Mouse (Mus musculus) liver, postnatal 0 days (tissue): ENCODE results near the gene Hoxa6. TPM values are rescaled to one million over a fixed set of nuclear protein-coding genes. Genes with fewer than 3 reads are reported as not detected.

Experiments used
- ATAC-seq: fragments of 200-750 bp; cut with Nextera tagmentation; 2 replicates; pipeline ENCODE4 v1.8.0; 2017; ENCODE audit warnings: mild to moderate bottlenecking, moderate library complexity
- DNase-seq: peaks from one replicate; pipeline ENCODE4 v3.0.0-alpha.2; 2016
- H3K27ac ChIP-seq: fragments of 300-500 bp; sonication (generic); 2 replicates; pipeline ENCODE4 v1.5.1; 2014; ENCODE audit warnings: antibody characterized with exemption, moderate library complexity, mild to moderate bottlenecking, low read depth
- H3K27me3 ChIP-seq: fragments of 300-500 bp; sonication (generic); 2 replicates; pipeline ENCODE4 v1.6.1; 2014; ENCODE audit warnings: low read length, control low read depth, mixed read lengths; ENCODE audit not compliant: insufficient read depth
- H3K36me3 ChIP-seq: fragments of 300-500 bp; sonication (generic); replicated peaks from 2 replicates; pipeline ENCODE4 v1.6.1; 2014; ENCODE audit warnings: mild to moderate bottlenecking, control low read depth, low read length, moderate library complexity, mixed read lengths; ENCODE audit not compliant: insufficient read depth
- H3K4me1 ChIP-seq: fragments of 300-500 bp; sonication (generic); 2 replicates; pipeline ENCODE4 v1.6.1; 2014; ENCODE audit warnings: antibody characterized with exemption, mild to moderate bottlenecking, control low read depth; ENCODE audit not compliant: insufficient read depth
- H3K4me2 ChIP-seq: fragments of 300-500 bp; sonication (generic); 2 replicates; pipeline ENCODE4 v1.6.1; 2014; ENCODE audit warnings: low read depth, mild to moderate bottlenecking, low read length, moderate library complexity, mixed read lengths
- H3K4me3 ChIP-seq: fragments of 300-500 bp; sonication (generic); 2 replicates; pipeline ENCODE4 v1.5.1; 2014; ENCODE audit warnings: low read depth, low read length
- H3K9ac ChIP-seq: fragments of 300-500 bp; sonication (generic); replicated peaks from 2 replicates; pipeline ENCODE4 v1.6.1; 2014; ENCODE audit warnings: mild to moderate bottlenecking, moderate library complexity
- H3K9me3 ChIP-seq: fragments of 300-500 bp; sonication (generic); 2 replicates; pipeline ENCODE4 v1.6.1; 2016; ENCODE audit warnings: mild to moderate bottlenecking, control low read depth, low read length, mixed read lengths
- CTCF ChIP-seq: sonication (generic); IDR thresholded peaks from 2 replicates; pipeline ENCODE4 v1.5.1; 2016; ENCODE audit warnings: antibody characterized with exemption, low read depth
- EP300 ChIP-seq: IDR thresholded peaks from 2 replicates; pipeline ENCODE4 v1.6.1; 2016; ENCODE audit warnings: antibody characterized with exemption, low read depth, mild to moderate bottlenecking
- WGBS: fragments of 180-500 bp; shearing (Covaris S2); extraction: QIAGEN DNeasy Blood & Tissue Kit; methylation state at CpG from one replicate; pipeline ENCODE4 v1.1.7; 2014; ENCODE audit not compliant: insufficient replicate concordance; 5-methylcytosine and 5-hydroxymethylcytosine counted together
- polyA plus RNA-seq: library from polyadenylated mRNA; unstranded; fragments of >200 nt; fragmentation: Nextera tagmentation; extraction: Ambion mirVana; gene quantifications from 2 replicates; pipeline ENCODE4 v1.2.1, GENCODE M21; 2015

The Hoxa6 gene
- polyA plus RNA-seq, 1 experiment from 2014 or later, result not detected

- peaks cover 100% of the 10 kb centered on the region for H3K27me3 ChIP-seq
- no peak for DNase-seq
- H3K27ac ChIP-seq, result no peak overlapping the region
- TF ChIP-seq EP300, result no peak
- WGBS, result 55% methylated on average over 9 of the region's 9 CpGs
- no peak overlapping the region for H3K4me3 ChIP-seq
- H3K9ac ChIP-seq, result no peak overlapping the region
- no peak for ATAC-seq
- peaks cover 13% of the 10 kb centered on the region for H3K4me1 ChIP-seq
- no peaks in the 10 kb centered on the region for H3K9me3 ChIP-seq
- no peaks in the 10 kb centered on the region for H3K36me3 ChIP-seq
- H3K4me2 ChIP-seq, result no peak overlapping the region
These were observed 10.9 kb upstream of the Hoxa6 start for GRCm38 (mm10) chr6:52219234-52219942.

- no peak overlapping the region for H3K4me3 ChIP-seq
- H3K27ac ChIP-seq, result no peak overlapping the region
- WGBS, result 29% methylated on average over 14 of the region's 14 CpGs
- no peak overlapping the region for H3K4me2 ChIP-seq
- no peak for TF ChIP-seq EP300
- no peak for TF ChIP-seq CTCF
- H3K9ac ChIP-seq, result no peak overlapping the region
- H3K36me3 ChIP-seq, result no peaks in the 10 kb centered on the region
- peaks cover 100% of the 10 kb centered on the region for H3K27me3 ChIP-seq
- DNase-seq, result no peak
- peaks cover 13% of the 10 kb centered on the region for H3K4me1 ChIP-seq
- no peak for ATAC-seq
- H3K9me3 ChIP-seq, result no peaks in the 10 kb centered on the region
These were observed 10.2 kb upstream of the Hoxa6 start for GRCm38 (mm10) chr6:52218643-52219215.

GRCm38 (mm10) chr6:52217895-52218642 is 9.5 kb upstream of the Hoxa6 start:
- DNase-seq, result no peak
- Histone ChIP-seq H3K9ac (no peak overlapping the region), H3K4me2 (peak overlapping the region; percentile 43; the same call in 1 of the 2 replicates), H3K9me3 (no peaks in the 10 kb centered on the region), H3K4me1 (peaks cover 13% of the 10 kb centered on the region), H3K4me3 (no peak overlapping the region), H3K27ac (no peak overlapping the region), H3K27me3 (peaks cover 100% of the 10 kb centered on the region), H3K36me3 (no peaks in the 10 kb centered on the region)
- no peak for TF ChIP-seq EP300
- TF ChIP-seq CTCF, result no peak
- 12% methylated on average over 23 of the region's 23 CpGs for WGBS
- no peak for ATAC-seq

GRCm38 (mm10) chr6:52217459-52217768 is 8.9 kb upstream of the Hoxa6 start:
- Histone ChIP-seq H3K9ac (no peak overlapping the region), H3K27me3 (peaks cover 100% of the 10 kb centered on the region), H3K27ac (no peak overlapping the region), H3K4me3 (peak overlapping the region; percentile 28), H3K9me3 (no peaks in the 10 kb centered on the region), H3K4me2 (peak overlapping the region; percentile 43), H3K36me3 (no peaks in the 10 kb centered on the region), H3K4me1 (peaks cover 13% of the 10 kb centered on the region)
- DNase-seq (no peak), ATAC-seq (peak; percentile 24; the same call in 1 of the 2 replicates)
- 1% methylated on average over 25 of the region's 25 CpGs for WGBS
- TF ChIP-seq CTCF (no peak), EP300 (no peak)

- Histone ChIP-seq H3K9me3 (no peaks in the 10 kb centered on the region), H3K4me2 (peak overlapping the region; percentile 43), H3K4me3 (peak overlapping the region; percentile 28), H3K36me3 (no peaks in the 10 kb centered on the region), H3K27me3 (peaks cover 100% of the 10 kb centered on the region), H3K27ac (no peak overlapping the region), H3K9ac (no peak overlapping the region), H3K4me1 (peaks cover 13% of the 10 kb centered on the region)
- DNase-seq, result no peak
- no peak for ATAC-seq
- TF ChIP-seq CTCF (no peak), EP300 (no peak)
- 1% methylated on average over 58 of the region's 60 CpGs for WGBS
These were observed 8.4 kb upstream of the Hoxa6 start for GRCm38 (mm10) chr6:52216691-52217458.
